Mouse (Mus musculus) c-Kit-positive CD71-positive TER-119-negative erythroid progenitor cells, embryonic 14.5 days (primary cell): ENCODE measurements around the gene Map2.

Experiments
- DNase-seq: peaks from one replicate; pipeline ENCODE4 v3.0.0-alpha.2; 2013; ENCODE audit warnings: low read depth

Gene Map2

GRCm38 (mm10) chr1:66205517-66205916 lies 30.4 kb downstream of the Map2 start:
- no peak for DNase-seq

- DNase-seq: no peak
Observed at GRCm38 (mm10) chr1:66206904-66207303, 31.8 kb downstream of the Map2 start.

- DNase-seq: no peak
Observed at GRCm38 (mm10) chr1:66211074-66211791, 36.2 kb downstream of the Map2 start.

- DNase-seq: no peak
Observed at GRCm38 (mm10) chr1:66221497-66221896, 46.4 kb downstream of the Map2 start.

GRCm38 (mm10) chr1:66223331-66223730 lies 48.3 kb downstream of the Map2 start:
- no peak for DNase-seq

GRCm38 (mm10) chr1:66226372-66227368 lies 51.6 kb downstream of the Map2 start:
- no peak for DNase-seq

- no peak for DNase-seq
Observed at GRCm38 (mm10) chr1:66228205-66228604, 53.1 kb downstream of the Map2 start.

GRCm38 (mm10) chr1:66230345-66230744 lies 55.3 kb downstream of the Map2 start:
- DNase-seq: no peak

- DNase-seq: no peak
Observed at GRCm38 (mm10) chr1:66231963-66232362, 56.9 kb downstream of the Map2 start.

GRCm38 (mm10) chr1:66244910-66245309 lies 69.8 kb downstream of the Map2 start:
- no peak for DNase-seq

GRCm38 (mm10) chr1:66251649-66252332 lies 76.7 kb downstream of the Map2 start:
- DNase-seq: no peak

- no peak for DNase-seq
Observed at GRCm38 (mm10) chr1:66252333-66252724, 77.3 kb downstream of the Map2 start.

- DNase-seq: no peak
Observed at GRCm38 (mm10) chr1:66263220-66263619, 88.1 kb downstream of the Map2 start.

- DNase-seq: no peak
Observed at GRCm38 (mm10) chr1:66266231-66266924, 91.3 kb downstream of the Map2 start.

GRCm38 (mm10) chr1:66277663-66278062 lies 102.6 kb downstream of the Map2 start:
- no peak for DNase-seq

GRCm38 (mm10) chr1:66279222-66280009 lies 104.3 kb downstream of the Map2 start:
- no peak for DNase-seq

- DNase-seq: no peak
Observed at GRCm38 (mm10) chr1:66280152-66280551, 105.1 kb downstream of the Map2 start.

- DNase-seq: no peak
Observed at GRCm38 (mm10) chr1:66282447-66282846, 107.4 kb downstream of the Map2 start.

- DNase-seq: no peak
Observed at GRCm38 (mm10) chr1:66288987-66289386, 113.9 kb downstream of the Map2 start.

GRCm38 (mm10) chr1:66292121-66292881 lies 117.2 kb downstream of the Map2 start:
- DNase-seq: no peak
